Mouse (Mus musculus): ENCODE data around the gene Shank1.

DNA sequence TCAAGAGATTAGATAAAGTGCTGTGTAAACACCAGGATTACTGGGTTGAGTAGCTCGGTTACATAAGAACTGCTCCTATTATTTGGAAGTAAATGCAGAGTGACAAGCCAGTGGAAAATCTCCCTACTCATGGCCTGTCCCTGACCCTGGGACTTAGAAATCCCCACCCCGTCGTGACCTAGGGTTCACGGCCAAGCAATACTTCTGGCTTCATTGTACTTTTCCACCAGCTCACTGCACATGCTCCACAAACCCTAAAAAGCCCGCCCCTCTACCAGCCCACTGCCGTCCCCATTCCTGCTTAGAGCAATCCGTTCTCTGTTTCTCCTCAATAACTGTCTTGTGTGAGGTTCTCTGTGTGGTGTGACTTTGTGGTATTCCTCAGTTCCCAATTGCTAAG lies 22.3 kb upstream of the Shank1 start:
- TF ChIP-seq CTCF (IDR thresholded peaks at IDR 0.05; ENCODE audit: control insufficient read depth, insufficient read depth, insufficient replicate concordance, low read depth, low read length) (no peak), POLR2A (IDR thresholded peaks at IDR 0.05; ENCODE audit: control insufficient read depth, low read depth, low read length) (no peak)

All from testis, adult 2 months (tissue).